Mouse (Mus musculus) urinary bladder, postnatal 14 days (tissue): ENCODE measurements around the gene Dlg2.

ENCODE experiments used
- DNase-seq: peaks from one replicate; pipeline ENCODE4 v3.0.0; 2021; ENCODE audit warnings: low spot score

The Dlg2 gene

DNA sequence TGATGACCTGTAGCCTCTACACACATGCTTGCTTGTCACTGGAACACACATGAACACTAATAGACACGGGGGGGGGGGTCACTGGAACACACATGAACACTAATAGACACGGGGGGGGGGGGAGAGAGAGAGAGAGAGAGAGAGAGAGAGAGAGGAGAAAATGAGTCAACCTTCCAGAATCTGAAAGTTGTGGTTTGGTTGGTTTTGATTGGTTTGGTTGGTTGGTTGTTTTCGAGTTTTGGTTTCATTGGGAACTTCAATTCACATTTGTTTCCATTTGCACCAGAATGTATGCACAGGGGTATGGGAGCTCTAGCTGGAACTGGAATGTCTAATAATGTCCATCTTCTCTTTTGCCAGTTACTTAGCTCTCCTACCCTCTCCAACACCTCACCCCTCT, 1611.0 kb downstream of the Dlg2 start:
- DNase-seq = no peak

DNA sequence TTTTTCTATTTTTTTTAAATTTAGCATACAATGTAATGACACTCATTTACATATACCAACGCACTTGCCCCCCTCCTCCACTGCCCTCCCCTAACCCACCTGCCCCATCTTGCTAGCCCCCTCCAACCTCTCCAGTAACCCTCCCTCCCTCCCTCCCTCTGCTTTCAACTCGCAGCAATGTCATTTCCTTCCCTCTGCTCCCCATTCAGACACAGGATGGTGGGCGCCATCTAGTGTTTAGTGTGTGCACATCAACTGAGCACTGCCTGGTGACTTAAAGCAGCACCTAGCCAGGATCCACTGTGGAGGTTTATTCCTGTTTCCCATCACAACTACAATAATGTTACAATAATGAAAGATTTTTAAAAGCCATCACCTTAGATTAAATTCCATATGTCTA, 1617.4 kb downstream of the Dlg2 start:
- DNase-seq = peak; percentile 58

DNA sequence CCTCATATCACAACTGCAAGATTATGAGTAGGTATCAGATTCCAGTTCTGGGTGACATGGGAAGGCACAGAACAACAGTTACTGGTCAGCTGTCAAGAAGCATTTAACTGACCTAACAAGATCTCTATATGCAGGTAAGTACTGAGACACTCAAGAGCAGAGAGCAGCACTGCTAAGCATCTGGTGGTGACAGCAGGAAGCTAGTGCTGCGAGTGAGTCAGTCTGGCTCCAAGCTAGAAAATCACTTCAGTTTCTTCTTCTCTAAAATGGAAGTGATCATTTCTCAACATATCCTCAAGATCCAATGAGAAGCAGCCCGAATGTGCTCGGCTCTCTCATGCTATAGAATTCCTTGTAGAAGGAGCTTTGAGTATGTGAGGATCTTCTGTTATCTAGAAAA, 1618.7 kb downstream of the Dlg2 start:
- no peak for DNase-seq

DNA sequence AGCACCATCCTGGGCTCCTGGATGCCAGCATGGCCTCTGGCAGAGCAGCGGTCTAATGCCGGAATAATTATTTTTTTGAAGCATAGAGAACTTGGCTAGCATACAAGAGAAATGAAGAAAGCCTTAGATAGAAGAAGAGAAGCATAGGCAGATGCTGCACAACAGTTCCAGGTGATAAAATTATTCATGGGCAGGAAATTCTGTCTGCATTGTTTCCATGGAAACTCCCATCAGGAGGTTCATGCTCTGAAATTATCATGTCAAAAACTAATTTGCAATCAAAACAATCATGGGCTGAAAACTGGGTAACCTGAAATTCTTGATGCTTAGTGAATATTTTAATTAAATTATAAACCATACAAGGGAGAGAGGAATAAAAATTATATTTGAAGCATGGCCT, 1624.4 kb downstream of the Dlg2 start:
- DNase-seq = no peak

DNA sequence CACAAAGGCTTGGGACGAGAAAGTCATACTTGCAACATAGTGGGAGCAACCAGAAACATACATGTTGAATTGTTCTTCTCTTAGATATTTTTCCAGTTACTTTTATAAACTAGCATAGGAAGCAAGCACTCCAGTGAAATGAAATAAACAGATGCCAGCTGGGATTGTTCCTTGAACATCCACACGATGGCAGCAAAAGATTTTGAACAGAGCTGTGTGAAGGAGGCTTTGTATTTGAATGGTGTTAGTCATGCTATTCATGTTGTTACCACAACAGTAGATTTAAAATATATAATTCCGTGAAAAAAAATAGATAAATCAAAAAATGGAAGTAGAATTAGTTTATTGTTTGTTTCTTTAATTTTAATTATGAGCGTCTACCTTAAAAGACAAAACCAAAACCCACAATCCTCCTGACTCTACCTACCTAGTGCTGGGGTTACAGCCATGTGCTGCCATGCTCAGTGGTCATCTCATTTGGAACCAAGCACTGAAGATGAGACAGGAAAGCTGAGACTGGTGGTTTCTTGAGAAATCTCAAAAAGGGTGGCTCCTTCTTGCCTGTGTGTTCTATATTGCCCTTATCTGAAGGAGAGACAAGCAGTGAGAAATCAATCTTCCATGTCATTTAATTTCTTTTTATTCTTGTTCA, 1626.5 kb downstream of the Dlg2 start:
- peak; percentile 53 for DNase-seq

DNA sequence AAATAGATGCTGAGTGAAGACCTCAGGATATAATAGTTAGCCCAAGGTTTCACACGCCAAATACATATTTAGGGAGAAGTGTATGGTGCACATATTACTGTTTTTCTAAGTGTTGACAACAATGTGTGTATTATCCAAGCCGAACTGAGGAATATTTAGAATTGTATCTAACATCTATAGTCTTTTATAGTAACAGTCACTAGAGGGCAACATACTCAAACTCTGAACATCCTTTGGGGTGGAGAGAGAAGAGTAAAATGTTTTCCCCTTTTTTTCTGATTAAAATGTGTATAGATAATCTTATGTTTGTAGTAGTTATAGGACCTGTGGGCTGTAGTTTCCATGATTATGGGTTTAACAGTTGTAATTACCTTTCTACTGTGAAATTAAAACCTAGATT, 1629.0 kb downstream of the Dlg2 start:
- DNase-seq = no peak

DNA sequence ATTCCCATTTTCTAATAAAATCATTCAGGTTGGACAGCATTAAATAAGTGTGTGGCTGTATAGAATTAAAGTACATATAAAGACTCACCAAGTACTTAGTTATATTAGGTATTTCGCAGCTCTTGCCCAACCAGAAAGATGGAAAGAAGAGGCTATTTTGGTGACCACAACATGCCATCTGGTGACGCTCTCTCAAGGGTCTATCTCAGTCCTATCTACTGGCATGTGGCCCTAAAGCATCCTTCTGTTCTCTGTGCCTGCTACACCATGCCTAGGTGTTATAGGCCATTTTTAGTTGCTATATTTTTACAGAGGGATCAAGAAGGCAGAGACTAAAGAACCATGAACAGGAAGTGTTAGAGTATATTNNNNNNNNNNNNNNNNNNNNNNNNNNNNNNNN, 1629.5 kb downstream of the Dlg2 start:
- DNase-seq = no peak

DNA sequence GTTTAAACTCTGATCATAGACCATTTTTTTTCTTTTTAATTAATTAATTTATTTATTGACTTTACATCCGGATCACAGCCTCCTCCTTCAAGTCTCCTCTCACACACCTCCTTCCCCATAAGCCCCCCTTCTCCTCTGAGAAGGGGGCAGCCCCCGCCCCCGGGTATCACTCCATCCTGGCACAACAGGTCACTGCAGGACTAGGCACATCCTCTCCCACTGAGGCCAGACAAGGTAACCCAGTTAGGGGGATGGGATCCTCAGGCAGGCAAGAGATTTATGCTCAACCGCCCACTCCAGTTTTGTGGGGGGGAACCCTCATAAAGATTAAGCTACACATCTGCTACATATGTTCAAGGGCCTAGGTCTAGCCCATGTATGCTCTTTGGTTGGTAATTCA, 1636.6 kb downstream of the Dlg2 start:
- DNase-seq = no peak

DNA sequence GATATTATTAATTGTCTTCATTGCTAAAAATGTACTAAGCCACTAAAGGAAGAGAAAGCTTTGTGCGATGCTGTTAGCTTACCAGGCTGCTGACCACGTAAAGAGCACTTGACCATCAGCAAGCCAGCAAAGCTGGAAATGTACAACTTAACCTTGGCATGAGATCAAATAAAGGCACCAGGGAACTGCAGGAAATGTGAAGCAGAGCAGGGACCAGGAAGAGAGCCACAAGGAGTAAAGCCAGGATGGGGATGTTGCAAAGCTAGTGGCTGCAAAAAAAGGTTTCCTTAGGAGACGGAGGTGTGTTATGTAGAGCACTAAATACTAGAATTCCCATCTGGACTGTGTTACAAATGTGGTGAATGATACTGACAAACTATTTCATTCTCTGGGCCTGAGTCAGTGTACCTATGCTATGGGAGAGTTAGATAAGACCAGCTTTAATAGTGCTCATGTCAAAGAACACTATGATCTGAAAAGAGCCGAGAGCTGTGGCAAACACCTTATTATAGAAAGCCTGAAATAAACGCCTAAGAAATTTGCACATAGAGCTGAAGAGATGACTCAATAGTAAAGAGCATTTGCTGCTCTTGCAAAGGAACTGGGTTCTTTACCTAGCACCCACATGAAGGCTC, 1638.9 kb downstream of the Dlg2 start:
- DNase-seq = no peak

DNA sequence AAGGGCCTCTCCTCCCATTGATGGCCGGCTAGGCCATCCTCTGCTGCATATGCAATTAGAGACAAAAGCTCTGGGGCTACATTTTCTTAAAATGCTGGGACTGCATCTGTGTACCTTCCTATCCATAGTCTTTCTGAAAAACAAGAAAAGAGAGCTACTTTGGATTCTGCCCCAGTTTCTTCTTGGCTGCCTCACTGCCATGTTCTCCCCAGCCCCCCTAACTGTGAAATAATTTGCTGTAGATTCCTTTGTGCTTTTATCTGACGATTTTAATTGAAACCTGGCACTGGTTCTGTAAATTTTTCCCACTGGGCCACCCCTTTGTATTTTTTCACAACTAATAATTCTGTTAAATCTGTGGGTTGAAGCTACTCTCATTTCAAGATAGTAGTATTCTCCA, 1646.8 kb downstream of the Dlg2 start:
- DNase-seq = no peak

DNA sequence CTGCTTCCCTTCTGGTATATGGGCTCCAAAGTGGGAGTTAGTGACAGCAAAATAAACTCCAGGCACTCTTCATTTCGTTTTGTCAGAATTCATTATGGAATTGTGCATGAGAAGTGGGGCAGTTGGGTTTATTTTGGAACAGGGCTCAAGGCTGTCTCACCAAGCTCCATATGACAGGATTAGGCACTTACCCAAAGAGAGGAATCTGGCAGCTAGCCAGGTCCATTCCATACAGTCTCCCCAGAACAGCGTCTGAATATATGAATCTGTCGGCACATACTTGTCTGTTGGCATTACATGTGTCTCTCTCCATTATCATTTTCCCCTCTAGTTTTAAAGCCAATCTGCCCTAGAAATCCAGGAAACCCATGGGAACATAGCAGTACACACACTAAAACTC, 1649.4 kb downstream of the Dlg2 start:
- DNase-seq = no peak

DNA sequence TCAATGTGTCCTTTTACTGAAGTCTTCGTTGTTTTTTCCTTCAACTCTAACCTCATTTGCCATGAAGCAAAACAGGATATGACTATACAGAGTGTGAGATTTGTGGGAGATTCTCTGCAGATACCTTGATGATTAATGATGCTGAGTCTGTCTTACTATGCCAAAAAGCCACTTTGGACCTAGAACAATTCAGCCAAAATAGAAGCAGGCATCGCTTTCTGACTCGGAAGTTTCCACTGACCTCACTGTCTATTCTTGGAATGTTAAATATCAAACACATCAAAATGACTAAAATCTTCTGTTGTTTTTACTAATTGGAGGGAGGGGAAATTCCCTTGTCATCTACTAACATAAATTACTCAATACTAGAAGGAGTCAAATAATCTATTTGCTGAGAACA, 1657.8 kb downstream of the Dlg2 start:
- DNase-seq = no peak

DNA sequence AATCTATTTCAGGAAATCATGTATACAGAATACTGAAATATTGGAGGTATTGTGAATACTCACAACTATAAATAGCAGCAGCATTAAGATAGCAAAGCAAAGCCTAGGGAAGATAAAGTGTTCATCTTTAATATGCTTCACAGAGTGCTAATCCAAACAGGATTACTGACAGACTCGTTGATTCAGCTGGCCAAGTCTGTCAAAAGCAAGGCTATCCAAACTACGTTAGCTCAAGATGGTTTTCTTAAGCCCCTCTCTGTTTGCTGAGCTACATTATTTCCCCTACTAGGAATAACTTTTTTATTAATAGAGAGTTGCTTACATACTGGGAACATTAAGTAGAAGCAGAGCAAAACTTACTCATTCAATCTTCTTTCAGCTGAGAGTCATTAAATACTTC, 1659.2 kb downstream of the Dlg2 start:
- no peak for DNase-seq

DNA sequence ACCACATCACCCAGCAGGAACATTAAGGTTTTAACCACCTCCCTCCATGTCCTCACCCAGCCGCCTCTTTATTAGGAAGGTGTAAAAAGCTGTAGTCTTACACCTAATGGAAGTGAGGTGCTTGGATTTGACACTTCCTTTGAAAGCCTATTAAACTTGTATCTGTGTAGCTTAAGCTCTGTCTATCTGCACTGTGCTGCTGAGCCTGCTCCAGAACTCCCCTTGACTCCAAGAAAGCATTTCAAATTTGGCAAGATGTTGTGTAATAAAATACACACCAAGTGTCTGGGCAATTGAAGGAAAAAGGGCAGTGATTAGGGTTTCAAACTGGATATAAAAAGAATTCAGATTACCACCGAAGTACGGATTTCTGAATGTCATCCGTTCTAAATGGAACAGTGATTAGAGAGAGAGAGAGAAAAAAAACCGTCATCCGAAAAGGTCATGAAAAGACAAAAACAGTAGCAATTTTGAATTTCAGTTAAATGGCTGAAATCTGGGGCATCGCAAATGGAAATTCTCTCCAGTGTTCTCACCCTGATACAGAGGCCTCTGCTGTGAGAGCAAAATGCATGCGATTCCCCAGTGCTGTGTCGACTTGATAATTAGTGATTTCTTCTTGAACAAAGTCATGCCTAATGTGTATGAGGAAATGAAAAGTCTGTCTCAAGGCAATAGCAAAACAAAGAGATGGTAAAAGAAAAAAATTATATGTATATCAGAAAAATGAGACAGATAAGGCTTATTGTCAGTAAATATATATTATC, 1663.8 kb downstream of the Dlg2 start:
- no peak for DNase-seq

DNA sequence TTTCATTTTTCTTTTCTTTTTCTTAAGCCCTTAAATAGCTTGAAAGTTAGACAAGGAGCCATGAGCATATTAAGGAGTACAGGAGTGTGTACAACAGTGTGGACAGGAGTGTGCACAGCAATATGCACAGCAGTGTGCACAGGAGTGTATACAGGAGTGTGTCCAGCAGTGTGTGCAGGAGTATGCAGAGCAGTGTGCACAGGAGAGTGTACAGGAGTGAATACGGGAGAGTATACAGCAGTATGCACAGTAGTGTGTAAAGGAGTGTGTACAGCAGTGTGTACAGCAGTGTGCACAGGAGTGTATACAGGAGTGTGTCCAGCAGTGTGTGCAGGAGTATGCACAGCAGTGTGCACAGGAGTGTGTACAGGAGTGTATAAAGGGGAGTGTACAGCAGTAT, 1671.0 kb downstream of the Dlg2 start:
- no peak for DNase-seq

DNA sequence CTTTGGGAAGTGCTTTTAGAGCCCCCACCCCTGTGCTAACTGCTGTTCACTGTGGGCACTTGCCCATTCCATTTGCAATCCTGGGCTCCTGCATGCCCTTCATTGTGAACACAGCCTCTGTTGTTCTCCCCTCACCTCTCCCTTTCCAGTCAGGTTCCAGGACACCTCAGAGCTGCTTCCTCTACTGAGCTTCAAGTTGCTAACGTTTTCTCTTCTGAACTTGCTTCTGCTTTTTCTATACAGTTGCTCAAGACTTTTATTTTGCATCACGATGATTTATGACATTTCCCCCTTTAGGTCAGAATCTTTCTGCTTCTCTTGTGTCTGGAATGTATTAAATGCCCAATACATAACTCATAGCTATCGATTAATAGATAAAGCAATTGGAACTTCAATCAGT, 1674.3 kb downstream of the Dlg2 start:
- no peak for DNase-seq

DNA sequence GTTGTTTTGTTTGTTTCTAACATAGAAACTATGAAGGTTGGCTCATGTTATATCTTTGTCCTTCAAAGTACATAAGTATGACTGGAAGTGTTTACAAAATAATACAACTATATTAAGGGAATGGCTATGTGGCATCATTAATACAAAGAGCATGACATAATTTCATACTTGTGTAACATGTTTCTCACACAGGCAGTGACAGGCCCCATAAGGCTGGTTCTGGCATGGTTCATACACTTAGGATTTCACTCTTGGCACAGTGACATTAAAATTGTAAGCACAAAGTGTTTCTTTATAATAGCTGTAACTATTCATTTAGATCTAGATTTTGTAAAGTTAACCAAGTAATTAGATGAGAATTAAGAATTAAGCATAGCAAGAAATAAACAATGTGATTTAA, 1678.1 kb downstream of the Dlg2 start:
- no peak for DNase-seq

DNA sequence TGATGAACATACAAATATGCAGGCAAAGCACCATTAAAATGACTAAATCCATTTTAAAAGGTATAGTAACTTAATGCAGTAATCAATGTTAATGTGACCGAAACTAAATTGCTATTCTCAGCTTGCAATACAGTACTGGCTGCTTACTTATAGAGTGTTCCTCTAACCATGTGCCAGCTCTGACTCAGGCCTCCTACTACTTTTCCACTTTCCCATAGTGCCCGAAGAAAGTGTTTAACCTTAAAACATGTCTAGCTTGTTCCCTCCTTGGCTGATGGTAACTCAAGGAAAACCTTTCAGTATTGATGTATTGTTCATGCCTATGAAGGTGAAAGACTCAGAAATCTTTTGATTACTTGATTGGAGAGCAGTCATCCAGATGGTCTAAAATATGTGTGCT, 1686.7 kb downstream of the Dlg2 start:
- DNase-seq = no peak

DNA sequence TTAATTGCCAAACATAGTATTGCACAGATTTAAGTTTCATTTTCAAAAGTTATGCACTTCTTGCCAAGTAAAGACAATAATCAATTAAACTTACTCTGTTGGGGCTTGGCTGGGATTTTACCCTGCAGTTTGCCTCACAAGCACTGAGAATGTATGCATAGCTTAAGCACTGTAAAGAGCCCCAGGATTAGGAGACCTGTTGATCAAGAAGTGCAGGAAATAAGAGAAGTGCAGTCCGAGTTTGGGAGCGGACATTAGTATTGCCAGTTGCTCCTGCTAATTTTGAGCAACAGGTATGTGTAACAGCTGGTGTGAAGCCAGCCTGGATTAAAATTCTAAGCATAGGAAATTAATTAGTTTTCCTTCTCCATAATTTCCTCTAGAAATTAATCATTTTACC, 1687.8 kb downstream of the Dlg2 start:
- no peak for DNase-seq

DNA sequence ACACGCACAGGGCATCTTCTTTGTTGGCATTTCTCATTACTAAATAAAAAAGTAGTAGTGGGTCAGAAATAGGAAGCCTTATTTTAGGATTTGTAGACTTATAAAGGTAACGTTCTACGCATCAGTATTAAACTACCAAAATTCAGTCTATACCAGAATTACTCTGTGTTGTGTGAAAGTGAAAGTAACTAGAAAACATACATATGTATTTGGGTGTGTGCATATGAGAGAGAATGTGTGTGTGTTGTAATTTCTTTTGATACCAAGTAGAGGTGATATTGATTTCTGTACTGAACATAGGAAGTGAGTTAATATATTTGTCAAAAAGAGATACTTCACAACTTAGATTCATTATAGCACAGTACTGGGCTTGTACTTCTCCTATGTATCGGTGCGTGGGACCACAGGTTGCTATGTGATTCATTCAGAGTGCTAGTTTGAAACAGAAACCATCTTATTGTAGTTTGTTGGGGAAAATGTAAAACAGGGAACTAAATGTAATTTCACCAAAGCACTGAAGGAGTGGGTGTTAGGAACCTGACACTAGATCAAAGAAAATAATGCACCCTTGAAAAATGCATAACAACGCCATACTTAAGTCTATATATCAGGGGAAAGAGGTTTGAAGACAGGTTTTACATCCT, 1688.5 kb downstream of the Dlg2 start:
- no peak for DNase-seq

DNA sequence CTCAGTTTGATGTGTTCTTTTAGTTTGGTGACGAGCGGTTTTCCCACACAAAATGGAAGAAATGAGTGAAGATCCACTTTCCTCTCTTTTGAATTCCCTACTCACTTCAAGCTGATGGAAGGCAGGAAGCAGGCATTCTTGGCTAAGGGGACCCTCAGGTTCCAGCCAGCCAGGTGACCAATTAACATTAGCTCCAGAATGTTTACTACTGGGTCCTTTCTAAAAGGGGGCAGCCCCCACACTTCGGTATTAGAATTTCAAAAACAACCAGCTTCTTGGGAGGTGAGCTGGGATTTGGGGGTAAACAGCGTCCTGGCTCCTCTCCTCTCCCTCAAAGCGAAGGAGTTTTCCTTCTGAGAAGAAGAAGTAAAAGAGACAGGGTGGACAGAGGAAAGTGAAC, 1703.6 kb downstream of the Dlg2 start:
- DNase-seq = no peak

DNA sequence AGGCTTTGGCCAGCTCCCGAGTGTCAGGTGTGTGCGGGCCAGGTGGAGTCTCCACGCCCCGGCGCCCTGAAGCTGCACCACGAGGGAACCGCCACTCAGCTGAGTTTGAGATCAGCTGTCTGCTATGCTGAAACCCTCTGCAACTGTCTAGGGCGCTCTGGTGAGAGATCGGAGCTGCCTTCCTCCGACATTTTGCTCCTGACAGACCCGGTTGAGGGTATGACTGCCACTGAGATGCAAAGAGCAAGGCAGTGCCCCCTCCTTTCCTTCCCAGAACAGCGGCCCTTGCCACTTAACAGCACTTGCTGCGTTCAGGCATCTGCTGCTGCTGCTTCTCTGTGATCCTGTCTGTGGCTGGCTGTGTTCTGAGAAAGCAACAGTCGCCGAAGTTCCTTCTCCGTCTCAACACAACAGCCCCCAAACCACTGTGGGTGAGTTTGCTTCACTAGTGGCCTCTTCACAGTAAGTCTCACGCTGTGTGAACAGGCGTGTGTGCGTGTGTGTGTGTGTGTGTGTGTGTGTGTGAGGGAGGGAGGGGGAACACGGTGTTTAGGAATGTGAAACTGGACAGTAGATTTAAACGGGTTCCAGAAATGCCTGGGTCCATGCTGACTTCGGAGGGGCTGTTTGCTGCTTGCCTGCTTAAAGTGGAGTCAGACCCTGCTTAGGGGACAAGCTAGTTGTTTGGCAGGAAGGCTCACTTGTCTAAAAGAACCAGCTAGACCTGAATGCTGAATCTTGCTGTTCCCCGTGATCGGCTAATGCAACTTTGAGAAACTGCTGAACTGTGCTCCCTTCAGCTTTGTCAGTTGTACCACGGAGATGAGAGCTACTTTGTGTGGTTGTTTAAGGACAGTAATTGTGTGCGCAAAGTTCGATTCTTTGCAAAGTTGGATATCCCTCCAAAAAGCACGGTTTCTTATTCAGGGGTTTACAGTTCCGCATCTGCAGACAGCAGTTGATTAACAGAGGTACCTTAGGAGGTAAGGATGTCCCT, 1704.4 kb downstream of the Dlg2 start:
- peak; percentile 12 for DNase-seq
